Mouse (Mus musculus): Measurements from ENCODE around the gene Bag2.

DNA sequence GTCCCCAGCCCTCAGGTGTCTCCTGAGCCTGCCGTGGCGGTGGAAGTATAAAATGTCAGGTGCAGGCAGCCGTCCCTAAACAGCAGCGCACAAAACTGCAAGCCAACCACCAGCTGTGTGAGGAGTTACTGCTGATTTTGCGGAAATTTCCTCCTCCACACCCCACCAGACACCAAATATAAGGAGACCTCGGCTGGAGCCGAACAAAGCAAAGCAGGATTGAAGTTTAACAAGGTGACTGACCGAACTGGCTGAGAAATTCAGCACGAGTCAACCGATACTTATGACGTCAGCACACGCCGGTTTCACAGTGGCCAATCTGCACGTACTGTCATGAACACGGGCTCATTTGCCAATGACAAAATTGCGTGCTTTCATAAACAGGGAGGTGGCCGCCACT, 3.5 kb downstream of the Bag2 start:
- TF ChIP-seq EP300 (IDR thresholded peaks at IDR 0.05; ENCODE audit: low read depth) (no peak), CTCF (IDR thresholded peaks at IDR 0.05; ENCODE audit: low read depth) (no peak)
